Mouse (Mus musculus) heart, adult 8-10 months (tissue): Measurements from ENCODE around the gene Gdf3. TPM values are rescaled to one million over a fixed set of nuclear protein-coding genes. Genes with fewer than 3 reads are reported as not detected.
A peak's percentile ranks its signal among the peaks of the same experiment; 100 is the strongest.
"Not testable (repeated sequence)": the region's sequence is repeated elsewhere in the genome, so short reads cannot be mapped to it uniquely, and the experiment has no call there.

ENCODE experiments used
- DNase-seq: peaks from one replicate; pipeline ENCODE4 v3.0.0; 2022; ENCODE audit warnings: low spot score
- total RNA-seq, 4 experiments: library from RNA; stranded (reverse); gene quantifications; 2 replicates each; pipeline ENCODE4 v1.2.4; 2022

The Gdf3 gene
- total RNA-seq, 4 experiments from 2014 or later, result not detected

GRCm38 (mm10) chr6:122605483-122605882, 4.4 kb downstream of the Gdf3 start:
- DNase-seq, result no peak

GRCm38 (mm10) chr6:122604260-122604659, 5.6 kb downstream of the Gdf3 start:
- DNase-seq, result peak; percentile 31

- peak; percentile 32 for DNase-seq
These were observed 6.9 kb downstream of the Gdf3 start for GRCm38 (mm10) chr6:122602992-122603322.

GRCm38 (mm10) chr6:122602242-122602991, 7.5 kb downstream of the Gdf3 start, which contains the start of gene Apobec1:
TSS of gene Apobec1 (minus strand) at chr6:122602444.
- peak; percentile 82 for DNase-seq

- no peak for DNase-seq
These were observed 8.3 kb downstream of the Gdf3 start for GRCm38 (mm10) chr6:122601615-122602014.

GRCm38 (mm10) chr6:122601031-122601430, 8.9 kb downstream of the Gdf3 start:
- no peak for DNase-seq

- DNase-seq, result no peak
These were observed 9.7 kb downstream of the Gdf3 start for GRCm38 (mm10) chr6:122600066-122600646.

- no peak for DNase-seq
These were observed 10.7 kb downstream of the Gdf3 start for GRCm38 (mm10) chr6:122599054-122599737.

- DNase-seq, result no peak
These were observed 11.5 kb downstream of the Gdf3 start for GRCm38 (mm10) chr6:122598436-122598835.

- DNase-seq, result no peak
These were observed 11.9 kb downstream of the Gdf3 start for GRCm38 (mm10) chr6:122598014-122598413.

GRCm38 (mm10) chr6:122596608-122597007, 13.3 kb downstream of the Gdf3 start:
- no peak for DNase-seq

- DNase-seq, result peak; percentile 44
These were observed 14.2 kb downstream of the Gdf3 start for GRCm38 (mm10) chr6:122595637-122596036.

- DNase-seq, result no peak
These were observed 17.0 kb downstream of the Gdf3 start for GRCm38 (mm10) chr6:122592905-122593304.

GRCm38 (mm10) chr6:122591027-122591758, 18.7 kb downstream of the Gdf3 start:
- no peak for DNase-seq

- no peak for DNase-seq
These were observed 30.8 kb downstream of the Gdf3 start for GRCm38 (mm10) chr6:122579086-122579485.

GRCm38 (mm10) chr6:122577030-122577429, 32.9 kb downstream of the Gdf3 start:
- DNase-seq, result no peak

- DNase-seq, result not testable (repeated sequence)
These were observed 34.9 kb downstream of the Gdf3 start for GRCm38 (mm10) chr6:122575037-122575436.

- DNase-seq, result no peak
These were observed 38.3 kb downstream of the Gdf3 start for GRCm38 (mm10) chr6:122571617-122571959.

- peak; percentile 26 for DNase-seq
These were observed 38.9 kb downstream of the Gdf3 start for GRCm38 (mm10) chr6:122570695-122571616.

GRCm38 (mm10) chr6:122569762-122570161, 40.1 kb downstream of the Gdf3 start:
- no peak for DNase-seq

GRCm38 (mm10) chr6:122569113-122569512, 40.8 kb downstream of the Gdf3 start:
- no peak for DNase-seq
